Mouse (Mus musculus) erythroblast, embryonic 14.5 days (primary cell): Measurements from ENCODE around the gene Ceacam2.

Source experiments
- GATA1 ChIP-seq: IDR thresholded peaks from 2 replicates; pipeline ENCODE4 v1.6.1; 2012; ENCODE audit warnings: low read length, inconsistent platforms, mixed read lengths
- TAL1 ChIP-seq: IDR thresholded peaks from 3 replicates; pipeline ENCODE4 v1.6.1; 2012; ENCODE audit warnings: low read length, inconsistent platforms, mixed read lengths

DNA sequence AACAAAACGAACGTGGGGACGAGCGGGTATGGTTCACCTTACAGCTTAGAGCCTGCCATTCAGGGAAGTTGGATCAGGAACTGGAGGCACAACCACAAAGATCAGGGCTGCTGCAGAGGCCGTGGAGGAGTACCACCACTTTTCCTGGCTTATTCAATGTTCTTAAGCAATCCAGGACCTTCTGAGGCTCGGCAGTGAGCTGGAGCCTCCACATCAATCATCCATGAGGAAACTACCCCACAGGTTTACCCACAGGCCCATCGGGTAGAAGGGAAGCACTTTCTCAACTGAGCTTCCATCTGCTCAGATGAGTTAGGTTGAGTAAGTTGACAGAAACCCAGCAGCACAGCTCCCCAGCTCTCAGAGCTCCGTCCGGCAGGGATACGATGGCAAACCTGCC lies 39.8 kb upstream of the Ceacam2 start:
- TF ChIP-seq GATA1 (no peak), TAL1 (no peak)
